Mouse (Mus musculus): Measurements from ENCODE around the gene Hist1h2ad.
"Not testable (repeated sequence)": the region's sequence is repeated elsewhere in the genome, so short reads cannot be mapped to it uniquely, and the experiment has no call there.

Gene Hist1h2ad

DNA sequence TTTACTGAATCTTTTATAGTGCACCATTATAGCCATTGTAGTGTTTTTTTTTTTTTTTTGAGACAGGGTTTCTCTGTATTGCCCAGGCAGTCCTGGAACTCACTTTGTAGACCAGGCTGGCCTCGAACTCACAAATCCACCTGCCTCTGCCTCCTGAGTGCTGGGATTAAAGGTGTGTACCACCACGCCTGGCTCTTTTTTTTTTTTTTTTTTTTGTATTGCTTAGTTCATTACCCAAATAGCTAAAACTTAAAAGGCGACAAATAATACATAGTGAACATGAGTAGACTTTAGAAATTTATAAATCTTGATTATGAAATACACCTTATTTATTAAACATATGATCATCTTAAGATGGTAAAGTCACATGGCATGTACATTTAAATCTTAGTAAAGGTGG, 32.7 kb upstream of the Hist1h2ad start:
- no peak for DNase-seq (ENCODE audit: low spot score in 2 of 2)

DNA sequence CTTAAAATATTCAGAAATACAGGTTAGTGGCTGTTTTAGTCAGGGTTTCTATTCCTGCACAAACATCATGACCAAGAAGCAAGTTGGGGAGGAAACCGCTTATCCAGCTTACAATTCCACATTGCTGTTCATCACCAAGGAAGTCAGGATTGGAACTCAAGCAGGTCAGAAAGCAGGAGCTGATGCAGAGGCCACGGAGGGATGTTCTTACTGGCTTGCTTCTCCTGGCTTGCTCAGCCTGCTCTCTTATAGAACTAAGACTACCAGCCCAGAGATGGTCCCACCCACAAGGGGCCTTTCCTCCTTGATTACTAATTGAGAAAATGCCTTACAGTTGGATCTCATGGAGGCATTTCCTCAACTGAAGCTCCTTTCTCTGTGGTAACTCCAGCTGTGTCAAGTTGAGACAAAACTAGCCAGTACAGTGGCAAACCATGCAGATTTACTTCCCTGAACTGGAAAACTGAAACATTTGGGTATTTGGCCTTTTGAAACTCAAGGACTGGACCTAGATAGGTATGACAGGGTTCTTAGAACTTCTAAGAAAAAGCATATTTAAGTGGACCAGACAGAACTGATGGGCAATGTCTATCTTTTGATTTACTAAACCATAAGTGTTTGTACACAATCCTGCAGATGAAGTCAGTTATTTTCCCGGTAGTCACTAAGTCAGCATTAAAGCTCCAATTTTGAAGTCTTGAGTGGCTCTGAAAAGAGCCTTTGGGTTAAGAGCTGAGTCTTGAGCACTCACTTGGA, 31.8 kb upstream of the Hist1h2ad start:
- not testable (repeated sequence) for DNase-seq (ENCODE audit: low spot score in 2 of 2)

DNA sequence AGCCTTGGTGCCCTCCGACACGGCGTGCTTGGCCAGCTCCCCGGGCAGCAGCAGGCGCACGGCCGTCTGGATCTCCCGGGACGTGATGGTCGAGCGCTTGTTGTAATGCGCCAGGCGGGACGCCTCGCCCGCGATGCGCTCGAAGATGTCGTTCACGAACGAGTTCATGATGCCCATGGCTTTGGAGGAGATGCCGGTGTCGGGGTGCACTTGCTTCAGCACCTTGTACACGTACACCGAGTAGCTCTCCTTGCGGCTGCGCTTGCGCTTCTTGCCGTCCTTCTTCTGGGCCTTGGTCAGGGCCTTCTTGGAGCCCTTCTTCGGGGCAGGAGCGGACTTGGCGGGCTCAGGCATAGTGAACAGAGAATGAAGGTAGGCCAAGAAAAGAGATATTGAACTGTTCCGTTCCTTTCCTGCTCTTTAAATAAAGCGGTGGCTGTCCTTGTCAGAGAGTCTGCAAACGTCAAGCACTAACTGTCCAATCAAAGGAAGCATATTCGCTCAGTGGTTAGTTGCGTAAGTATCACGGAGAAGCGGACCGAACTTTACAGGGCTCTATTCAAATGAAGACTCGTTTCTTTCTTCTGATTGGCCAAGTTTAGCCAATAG, 31.1 kb upstream of the Hist1h2ad start, which contains the start of gene Hist1h2bh:
TSS of gene Hist1h2bh (minus strand) at position 394 of the 609 bp plus-strand sequence.
- peak in 1 of 2 experiments; percentile 47 for DNase-seq (ENCODE audit: low spot score in 2 of 2)

DNA sequence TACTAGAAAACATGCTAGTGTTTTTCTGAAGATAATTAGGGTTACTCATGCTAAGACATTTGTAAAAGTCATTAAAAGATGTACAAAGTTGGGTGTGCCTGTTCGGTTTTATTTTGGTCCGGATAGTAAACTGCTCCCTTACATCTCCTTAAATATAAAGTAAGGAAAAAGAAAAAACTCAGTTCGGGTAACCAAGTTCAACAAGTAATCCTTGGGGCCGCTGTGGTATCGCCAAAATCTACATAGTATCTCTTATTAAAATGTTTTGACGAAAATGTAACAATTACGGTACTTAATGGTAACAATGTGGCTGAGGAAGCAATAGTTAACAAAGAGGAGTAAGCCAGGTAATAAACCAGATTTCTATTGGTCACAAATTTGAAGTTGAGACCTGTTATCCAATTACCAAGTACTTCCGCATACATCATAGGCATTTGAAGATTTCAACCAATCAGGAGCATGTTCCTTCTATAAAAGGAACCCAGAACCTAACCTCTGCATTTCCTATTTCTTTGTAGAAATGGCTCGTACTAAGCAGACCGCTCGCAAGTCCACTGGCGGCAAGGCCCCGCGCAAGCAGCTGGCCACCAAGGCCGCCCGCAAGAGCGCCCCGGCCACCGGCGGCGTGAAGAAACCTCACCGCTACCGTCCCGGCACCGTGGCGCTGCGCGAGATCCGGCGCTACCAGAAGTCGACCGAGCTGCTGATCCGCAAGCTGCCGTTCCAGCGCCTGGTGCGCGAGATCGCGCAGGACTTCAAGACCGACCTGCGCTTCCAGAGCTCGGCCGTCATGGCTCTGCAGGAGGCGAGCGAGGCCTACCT, 30.0 kb upstream of the Hist1h2ad start, which contains the start of gene Hist1h3f:
TSS of gene Hist1h3f (plus strand) at position 88 of the 822 bp plus-strand sequence.
- peak in 1 of 2 experiments; percentile 63 for DNase-seq (ENCODE audit: low spot score in 2 of 2)

DNA sequence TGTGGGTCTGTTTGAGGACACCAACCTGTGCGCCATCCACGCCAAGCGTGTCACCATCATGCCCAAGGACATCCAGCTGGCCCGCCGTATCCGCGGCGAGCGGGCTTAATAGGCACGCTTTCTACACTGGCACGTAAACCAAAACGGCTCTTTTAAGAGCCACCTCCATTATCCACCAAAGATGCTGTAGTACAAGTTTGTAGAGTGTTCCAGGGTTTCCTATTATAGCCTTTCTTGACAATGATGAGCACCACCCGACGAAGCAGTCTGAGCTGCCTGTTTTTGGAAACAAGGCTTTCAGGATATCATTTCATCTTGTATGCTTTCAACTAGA, 29.4 kb upstream of the Hist1h2ad start:
- DNase-seq (ENCODE audit: low spot score in 2 of 2): not testable (repeated sequence)

DNA sequence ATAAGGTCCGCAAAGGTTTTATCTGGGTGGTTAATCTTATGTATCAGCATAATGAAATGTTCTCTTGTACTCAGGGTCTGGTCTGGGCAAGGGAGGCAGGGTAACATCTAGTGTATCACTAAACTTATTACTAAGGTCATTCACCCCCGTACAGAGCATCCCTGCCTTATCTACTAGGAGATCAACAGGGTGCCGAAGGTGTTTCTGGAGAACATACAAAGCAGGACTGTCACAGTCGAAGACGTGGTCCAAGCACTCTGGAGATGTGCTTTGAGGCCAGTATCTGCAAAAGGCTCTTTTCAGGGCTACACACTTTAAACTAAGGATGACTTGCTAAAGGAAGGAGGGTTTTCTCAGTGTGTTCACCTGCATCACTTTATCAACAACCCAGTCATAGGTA, 27.5 kb upstream of the Hist1h2ad start:
- no peak for DNase-seq (ENCODE audit: low spot score in 2 of 2)

DNA sequence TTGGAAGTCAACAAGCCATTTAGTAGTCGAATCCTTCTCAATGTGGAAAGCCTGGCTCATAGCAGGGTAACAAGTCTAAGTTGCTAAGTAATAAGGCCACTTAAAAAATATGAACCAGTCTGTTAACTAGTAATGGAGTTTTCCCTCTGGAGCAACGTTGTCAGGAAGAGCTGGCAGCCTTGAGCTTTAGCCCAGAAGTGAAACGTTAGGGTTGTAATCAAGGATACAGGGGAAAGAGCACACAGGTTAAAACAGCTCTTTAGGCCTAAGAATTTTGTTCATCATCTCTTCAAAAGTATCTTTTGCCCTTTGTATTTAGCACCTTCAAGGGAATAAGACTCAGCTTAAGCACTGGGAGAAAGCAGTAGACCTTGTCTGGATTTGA, 23.4 kb upstream of the Hist1h2ad start:
- DNase-seq (ENCODE audit: low spot score in 2 of 2): no peak

DNA sequence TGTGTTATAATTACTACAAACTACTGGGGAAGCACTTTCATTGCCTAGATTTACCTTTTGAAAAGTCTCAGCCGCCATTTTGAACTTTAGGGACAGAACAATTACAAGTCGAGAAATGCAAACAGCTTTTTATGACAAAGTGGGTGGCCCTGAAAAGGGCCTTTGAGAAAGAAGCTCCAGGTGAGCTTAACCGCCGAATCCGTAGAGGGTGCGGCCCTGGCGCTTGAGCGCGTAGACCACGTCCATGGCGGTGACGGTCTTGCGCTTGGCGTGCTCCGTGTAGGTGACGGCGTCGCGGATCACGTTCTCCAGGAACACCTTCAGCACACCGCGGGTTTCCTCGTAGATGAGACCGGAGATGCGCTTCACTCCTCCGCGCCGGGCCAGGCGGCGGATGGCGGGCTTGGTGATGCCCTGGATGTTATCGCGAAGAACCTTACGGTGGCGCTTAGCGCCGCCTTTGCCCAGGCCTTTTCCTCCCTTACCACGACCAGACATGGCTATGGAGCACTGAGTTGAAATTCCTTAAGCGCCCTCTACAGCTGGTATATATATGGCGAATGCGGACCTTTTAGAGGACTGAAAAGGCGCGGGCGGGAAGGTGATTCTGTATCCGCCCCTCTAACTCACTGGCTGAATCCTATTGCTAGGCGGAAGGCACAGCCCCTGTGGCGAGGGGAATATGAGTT, 22.9 kb upstream of the Hist1h2ad start, which contains the start of gene Hist1h4f:
TSS of gene Hist1h4f (minus strand) at position 503 of the 689 bp plus-strand sequence.
- peak; percentile 84 to 85 for DNase-seq (ENCODE audit: low spot score in 2 of 2)

DNA sequence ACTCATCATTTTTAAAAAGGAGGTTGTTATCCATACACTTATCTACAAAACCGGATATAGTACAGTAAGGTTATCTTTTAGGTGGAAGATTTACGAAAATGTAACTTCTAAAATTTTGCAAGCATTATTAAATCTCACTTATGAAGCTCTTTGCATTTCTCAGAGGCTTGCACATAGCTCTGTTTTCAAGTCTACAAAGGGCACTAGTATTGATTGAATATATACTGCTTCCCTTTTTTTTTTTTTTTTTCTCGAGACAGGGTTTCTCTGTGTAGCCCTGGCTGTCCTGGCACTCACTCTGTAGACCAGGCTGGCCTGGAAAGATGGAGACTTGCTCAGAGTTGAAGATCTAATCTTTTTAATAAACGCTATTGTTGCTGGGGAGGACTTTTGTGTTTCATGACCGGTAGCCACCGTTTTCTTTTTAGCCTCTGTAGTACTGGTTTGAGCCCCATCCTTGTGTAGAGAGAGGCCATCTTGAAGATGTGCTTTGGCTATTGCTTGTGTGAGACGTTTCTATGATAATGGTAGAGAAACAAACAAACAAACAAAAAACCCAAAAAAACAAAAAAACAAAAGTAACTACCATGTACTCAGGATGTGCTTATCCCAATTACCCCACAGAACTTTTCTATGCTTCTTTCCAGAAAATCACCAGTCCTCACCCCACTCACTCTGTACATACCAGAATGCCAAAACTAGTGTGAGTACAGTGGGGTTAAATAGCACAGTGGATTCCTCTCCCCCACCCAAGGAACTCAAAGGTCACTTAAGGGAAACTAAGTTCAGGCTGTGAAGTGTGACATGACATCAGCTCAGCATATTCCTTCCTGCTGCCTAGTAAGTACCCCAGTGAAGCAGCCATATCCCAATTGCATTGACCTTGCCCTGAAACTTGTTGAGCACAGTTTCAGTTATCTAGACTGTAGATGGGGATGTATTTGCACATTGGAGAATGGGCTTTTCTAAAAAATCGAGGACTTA, 22.0 kb upstream of the Hist1h2ad start:
- no peak for DNase-seq (ENCODE audit: low spot score in 2 of 2)

DNA sequence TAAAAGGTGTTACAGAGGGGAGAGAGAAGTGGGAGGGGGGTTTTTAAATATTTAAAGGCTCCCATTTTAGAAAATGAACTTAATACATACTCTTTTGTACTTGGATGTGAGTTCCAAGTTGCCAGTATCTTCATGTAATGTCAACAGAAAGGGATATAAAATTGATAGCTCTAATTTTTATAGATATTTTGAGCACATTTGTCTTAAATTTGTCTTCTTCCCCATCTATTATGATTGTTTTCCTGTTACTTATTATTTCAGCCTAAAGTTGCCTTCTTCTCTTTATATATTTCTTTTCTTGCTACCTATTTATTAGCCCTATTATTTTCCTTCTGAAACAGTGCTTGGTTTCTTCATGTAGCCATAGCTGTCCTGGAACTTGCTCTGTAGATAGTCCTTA, 21.2 kb upstream of the Hist1h2ad start, which contains the start of gene Hist1h1d:
TSS of gene Hist1h1d (plus strand) at position 301 of the 400 bp plus-strand sequence.
- no peak for DNase-seq (ENCODE audit: low spot score in 2 of 2)

DNA sequence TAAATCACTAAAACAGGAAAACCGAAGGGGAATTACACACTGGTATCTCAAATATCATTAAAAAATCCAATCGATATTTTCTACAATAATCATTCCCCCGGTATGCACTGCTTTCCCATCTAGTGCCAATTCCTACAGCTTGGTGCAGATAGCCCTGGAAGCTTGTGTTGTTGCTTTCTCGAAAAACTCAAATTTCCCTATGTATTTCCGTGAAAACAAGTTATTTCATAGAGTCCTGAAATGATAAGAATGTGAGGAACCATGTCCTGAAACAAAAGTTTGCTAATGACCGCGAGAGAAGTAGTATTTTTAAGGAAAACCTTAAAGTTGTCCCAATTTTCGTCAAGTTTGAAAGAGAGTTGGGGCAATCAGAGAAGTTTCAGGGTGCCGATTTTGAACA, 19.8 kb upstream of the Hist1h2ad start:
- DNase-seq (ENCODE audit: low spot score in 2 of 2): no peak

DNA sequence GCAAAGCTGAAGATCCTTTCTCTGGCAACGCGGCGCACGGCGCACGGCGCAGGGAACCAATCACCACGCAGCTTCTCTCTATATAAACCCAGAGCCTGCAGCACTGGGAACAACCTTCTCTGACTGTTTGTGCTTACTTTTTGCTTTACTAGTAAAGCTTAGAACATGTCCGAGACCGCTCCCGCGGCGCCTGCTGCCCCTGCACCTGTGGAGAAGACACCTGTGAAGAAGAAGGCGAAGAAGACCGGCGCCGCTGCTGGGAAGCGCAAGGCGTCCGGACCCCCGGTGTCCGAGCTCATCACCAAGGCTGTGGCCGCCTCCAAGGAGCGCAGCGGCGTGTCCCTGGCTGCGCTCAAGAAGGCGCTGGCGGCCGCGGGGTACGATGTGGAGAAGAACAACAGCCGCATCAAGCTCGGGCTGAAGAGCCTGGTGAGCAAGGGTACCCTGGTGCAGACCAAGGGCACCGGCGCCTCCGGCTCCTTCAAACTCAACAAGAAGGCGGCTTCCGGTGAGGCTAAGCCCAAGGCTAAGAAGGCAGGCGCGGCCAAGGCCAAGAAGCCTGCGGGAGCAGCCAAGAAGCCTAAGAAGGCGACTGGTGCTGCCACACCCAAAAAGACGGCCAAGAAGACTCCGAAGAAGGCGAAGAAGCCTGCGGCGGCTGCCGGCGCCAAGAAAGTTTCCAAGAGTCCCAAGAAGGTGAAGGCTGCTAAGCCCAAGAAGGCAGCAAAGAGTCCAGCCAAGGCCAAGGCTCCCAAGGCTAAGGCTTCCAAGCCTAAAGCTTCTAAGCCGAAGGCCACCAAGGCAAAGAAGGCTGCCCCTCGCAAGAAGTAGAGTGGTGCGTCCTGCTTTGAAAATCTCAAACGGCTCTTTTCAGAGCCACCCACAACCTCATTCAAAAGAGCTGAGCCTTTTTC, 19.0 kb upstream of the Hist1h2ad start:
- peak; percentile 65 to 74 for DNase-seq (ENCODE audit: low spot score in 2 of 2)

DNA sequence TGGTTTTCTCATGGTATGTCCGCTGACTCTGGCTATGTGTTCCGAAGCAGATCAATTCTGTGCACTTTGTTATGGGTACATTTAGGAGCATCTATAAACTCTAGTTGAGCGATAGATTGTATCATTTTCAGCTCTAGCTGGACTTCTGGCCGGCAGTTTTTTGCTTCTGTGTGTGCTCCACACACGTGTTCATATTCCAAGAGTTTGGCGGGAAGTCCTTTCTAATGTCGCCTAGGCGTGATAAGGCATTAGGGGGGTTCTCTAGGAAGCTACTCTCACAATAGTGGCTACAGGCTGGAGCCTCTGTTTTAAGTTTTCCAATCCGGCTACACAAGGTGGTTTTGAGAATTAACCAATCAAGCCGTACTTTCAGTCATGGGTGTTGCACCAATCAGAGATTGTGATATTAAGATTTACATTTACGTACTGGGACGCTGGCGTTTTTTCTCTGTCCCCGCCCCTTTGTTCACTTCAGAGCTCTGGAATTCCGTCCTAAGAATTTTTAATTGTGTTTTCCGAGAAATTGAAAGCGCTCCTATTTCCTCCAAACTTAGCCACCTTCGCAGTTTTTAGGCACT, 18.3 kb upstream of the Hist1h2ad start:
- peak in 1 of 2 experiments; percentile 48 for DNase-seq (ENCODE audit: low spot score in 2 of 2)

DNA sequence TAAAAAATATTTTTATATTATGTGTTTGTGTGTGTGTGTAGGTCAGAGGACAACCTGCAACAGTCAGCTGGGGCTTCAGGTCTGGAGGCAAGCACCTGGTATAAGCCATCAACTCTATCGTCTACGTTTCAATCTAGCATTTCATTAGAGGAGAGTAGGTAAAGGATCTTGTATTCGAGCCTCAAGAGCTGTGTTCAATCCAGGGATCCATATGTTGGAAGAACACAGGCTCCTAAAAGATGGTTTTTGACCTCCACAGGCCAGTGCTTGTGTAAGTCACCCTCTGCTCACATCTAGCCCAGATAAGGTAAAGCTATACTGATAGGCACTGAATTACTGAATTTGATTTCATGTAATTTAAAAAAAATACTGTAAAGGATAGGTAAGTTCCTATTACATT, 17.3 kb upstream of the Hist1h2ad start:
- DNase-seq (ENCODE audit: low spot score in 2 of 2): no peak

DNA sequence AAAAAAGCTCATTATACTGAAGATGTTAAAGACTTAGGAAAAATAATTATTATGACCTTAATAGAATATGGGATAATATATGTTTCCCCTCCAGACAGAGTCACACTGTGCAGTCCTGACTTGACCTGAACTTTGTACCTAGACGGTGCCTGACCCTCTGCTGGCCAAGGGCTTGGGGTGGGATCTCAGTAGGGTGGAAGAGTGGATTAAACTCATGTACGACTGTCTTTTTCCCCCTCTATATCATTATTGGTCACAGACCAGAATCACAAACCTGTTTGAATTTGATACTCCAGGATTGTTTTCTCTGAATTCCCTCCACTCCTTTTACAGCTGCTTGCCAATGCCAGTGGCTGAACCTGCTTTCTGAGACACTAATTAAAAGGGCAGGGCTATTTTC, 13.5 kb upstream of the Hist1h2ad start:
- not testable (repeated sequence) for DNase-seq (ENCODE audit: low spot score in 2 of 2)

DNA sequence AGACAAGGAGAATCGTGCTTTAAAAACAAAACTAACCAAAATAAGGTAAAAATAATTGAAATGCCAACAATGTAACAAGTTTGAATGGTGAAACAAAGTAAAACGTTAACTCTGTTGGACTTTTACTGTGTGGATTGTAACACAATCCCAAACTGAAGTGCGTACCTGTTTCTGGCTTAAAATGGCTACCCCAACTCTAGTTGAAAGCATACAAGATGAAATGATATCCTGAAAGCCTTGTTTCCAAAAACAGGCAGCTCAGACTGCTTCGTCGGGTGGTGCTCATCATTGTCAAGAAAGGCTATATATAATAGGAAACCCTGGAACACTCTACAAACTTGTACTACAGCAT, 12.7 kb upstream of the Hist1h2ad start:
- DNase-seq (ENCODE audit: low spot score in 2 of 2): not testable (repeated sequence)

DNA sequence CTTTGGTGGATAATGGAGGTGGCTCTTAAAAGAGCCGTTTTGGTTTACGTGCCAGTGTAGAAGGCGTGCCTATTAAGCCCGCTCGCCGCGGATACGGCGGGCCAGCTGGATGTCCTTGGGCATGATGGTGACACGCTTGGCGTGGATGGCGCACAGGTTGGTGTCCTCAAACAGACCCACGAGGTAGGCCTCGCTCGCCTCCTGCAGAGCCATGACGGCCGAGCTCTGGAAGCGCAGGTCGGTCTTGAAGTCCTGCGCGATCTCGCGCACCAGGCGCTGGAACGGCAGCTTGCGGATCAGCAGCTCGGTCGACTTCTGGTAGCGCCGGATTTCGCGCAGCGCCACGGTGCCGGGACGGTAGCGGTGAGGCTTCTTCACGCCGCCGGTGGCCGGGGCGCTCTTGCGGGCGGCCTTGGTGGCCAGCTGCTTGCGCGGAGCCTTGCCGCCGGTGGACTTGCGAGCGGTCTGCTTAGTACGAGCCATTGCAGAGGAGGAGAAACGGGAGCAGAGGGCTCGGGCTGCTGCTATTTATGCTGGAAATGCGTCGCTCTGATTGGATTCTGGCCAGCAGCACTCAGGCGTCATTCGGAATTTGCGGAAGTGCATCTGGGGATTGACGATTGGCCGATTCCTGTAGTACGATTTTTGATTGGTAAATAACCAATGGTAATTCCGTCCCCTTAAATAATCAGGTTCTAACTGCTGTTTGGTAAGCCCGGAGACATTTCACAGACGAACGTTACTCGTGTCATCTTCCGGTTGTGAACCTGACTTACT, 12.1 kb upstream of the Hist1h2ad start, which contains the start of gene Hist1h3e:
TSS of gene Hist1h3e (minus strand) at position 487 of the 777 bp plus-strand sequence.
- DNase-seq (ENCODE audit: low spot score in 2 of 2): peak; percentile 92 to 94
